Mouse (Mus musculus): ENCODE results near the gene Slc41a1.
"Not testable (repeated sequence)": the region's sequence is repeated elsewhere in the genome, so short reads cannot be mapped to it uniquely, and the experiment has no call there.

Gene Slc41a1

DNA sequence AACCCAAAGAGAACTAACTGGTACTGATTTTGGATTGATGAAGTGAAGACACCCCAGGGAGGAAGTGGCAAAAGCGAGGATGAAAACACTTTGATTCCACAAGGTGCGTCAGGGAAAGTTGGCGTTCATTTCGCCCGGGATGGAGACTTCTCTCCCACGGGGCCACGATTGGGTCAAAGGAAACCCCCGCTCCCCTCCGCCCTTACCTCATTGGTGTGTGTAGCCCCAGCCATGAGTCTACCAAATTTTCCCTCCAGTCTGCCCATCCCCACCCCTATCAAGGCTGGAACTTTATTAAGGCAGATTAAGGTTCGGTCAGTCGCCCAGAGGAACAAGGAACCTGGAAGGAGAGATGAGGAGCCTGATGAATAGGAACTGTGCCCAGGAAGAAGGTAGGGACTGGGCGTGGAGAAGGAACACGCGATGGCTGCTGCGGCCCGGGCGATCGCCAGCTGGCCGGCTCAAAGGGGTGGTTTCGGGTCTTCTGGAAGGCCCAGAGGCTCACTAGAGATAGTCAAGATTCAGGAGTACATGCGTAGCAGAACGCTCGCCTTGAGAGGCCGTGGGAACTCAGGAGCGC lies at the start of gene Slc41a1:
Gene Slc41a1, plus strand, starts transcription at position 287 of the 580 bp plus-strand sequence.
- DNase-seq (ENCODE audit: low spot score), result no peak

DNA sequence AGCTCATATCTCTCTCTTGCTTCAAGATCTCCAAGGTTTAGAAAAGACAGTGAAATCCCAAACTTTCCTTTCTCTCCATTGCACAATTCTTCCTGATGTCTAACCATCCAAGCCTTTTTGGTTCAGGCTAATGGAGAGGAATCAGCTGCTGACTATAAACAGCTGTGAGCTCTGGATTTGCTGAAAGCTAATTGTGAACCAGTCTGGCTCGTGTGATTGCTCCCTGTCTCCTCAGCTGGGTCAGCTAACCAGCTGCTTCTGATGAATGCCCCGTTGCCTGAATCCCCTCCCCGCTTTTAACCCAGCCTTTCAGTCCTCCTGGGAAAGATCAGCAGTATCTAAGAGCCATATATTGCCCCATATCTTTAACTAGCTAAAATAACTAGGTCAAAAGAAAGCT lies 32.7 kb upstream of the Slc41a1 start:
- DNase-seq (ENCODE audit: low spot score), result no peak

DNA sequence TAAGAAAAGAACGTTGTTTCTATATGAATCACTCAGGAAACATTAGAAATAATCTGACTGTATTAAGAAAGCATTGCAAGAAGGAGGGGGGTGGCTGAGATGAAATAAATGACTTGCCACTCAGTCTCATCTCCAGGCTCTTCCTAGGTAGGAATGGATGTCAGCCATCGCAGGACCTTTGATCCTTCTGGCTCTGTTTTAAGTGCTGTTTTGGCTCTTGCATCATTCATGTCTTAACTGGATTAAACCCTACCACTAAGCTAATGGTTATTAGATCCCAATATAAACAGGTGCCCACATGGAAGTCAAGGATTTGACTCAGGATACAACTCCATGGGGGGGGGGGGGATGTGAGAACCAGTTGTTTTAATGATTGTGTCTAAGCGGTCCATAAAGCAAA lies 32.1 kb upstream of the Slc41a1 start:
- DNase-seq (ENCODE audit: low spot score), result no peak

DNA sequence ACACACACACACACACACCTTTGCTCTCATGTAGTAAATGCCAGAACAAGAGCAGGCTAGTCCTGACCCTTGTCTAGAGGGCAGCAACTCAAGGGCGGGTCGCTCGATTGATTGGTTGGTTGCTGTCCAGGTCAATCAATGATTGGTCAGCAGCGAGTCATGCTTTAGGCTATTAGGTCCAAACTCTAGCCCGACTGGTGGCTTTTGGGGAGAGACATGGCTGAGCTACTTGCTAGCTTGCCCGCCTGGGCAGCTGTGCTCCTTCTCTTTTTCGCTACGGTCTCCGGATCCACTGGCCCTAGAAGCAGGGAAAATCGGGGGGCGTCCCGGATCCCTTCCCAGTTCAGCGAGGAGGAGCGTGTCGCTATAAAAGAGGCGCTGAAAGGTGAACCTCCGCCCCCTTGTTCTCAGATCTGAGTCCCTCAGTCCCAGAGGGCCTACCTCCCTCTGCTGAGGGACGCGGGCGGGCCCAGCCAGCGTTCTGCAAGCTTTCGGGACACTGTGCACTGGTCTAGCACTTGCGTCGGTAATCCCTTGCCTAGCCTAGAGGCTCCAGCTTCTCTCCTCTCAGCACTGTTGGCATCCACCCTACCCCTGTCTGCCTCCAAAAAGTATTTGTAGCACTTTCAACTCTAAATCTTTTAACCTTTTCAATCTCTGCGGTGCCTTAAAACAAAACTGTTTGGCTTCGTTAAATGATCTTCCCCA lies 29.9 kb upstream of the Slc41a1 start, which contains the start of gene Pm20d1:
Gene Pm20d1, plus strand, starts transcription at position 180 of the 708 bp plus-strand sequence.
- no peak for DNase-seq (ENCODE audit: low spot score)

DNA sequence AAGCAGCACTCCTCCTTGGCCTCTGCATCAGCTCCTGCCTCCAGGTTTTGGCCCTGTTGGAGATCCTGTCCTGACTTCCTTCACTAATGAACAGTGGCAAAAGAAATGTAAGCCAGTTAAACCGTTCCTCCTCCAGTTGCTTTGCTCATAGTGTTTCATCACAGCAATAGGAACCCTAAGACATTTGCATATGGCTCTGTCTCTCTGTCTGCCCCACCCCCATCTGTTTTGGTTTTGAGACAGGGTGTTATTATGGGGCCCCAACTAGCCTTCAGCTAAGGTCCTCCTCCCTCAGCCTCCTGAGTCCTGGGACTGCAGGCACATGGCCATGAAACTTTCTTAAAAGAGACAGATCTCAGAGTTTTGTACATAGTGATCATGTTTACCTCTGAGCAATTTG lies 27.3 kb upstream of the Slc41a1 start:
- no peak for DNase-seq (ENCODE audit: low spot score)

DNA sequence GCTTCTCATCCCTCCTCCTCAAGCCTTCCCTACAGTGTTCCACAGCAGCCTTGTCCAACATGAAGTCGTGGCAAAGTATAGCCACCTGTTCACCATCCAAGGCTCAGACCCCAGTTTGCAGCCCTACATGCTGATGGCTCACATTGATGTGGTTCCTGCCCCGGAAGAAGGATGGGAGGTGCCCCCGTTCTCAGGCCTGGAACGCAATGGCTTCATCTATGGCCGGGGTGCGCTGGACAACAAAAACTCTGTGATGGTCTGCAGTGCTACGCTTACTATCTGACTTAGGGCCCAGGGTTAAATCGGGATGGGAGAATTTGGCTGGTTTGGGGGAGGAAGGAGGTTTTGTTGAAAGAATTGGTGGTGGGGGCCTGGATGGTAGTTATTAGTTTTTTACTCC lies 26.2 kb upstream of the Slc41a1 start:
- no peak for DNase-seq (ENCODE audit: low spot score)

DNA sequence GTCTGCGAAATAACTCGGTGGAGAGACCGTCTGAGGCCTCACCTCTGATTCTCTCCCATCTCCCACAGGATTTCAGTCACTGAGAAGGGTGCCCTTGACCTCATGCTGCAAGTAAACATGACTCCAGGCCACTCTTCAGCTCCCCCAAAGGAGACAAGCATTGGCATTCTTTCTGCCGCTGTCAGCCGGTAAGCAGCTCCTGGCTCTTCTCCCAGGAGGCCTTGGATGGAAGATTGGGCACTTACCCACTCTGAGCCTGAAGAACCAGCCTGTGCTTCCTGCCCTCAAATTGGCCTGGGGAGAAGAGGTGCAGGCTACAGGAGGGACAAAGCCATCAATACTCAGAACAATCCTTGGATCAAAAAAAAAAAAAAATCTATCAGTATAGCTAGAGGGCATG lies 24.6 kb upstream of the Slc41a1 start:
- DNase-seq (ENCODE audit: low spot score), result no peak

DNA sequence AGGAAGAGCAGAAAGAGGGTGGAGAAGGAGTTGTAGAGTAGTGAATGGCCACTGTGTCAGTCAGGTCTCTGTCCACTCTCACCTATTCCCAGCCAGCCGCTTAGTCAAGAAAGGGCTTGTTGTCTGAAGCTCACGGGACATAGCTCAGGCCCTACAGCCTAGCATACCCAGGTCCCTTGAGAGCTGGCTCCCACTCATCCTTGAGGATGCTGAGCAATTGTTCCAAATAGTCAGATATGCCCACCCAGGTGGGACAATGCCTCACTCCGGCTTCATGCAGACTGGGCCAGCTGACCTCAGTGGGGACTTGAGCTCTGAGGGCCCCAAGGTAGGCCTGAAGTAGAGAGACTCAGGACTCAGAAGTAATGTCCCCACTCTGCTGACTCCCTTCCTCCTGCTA lies 23.1 kb upstream of the Slc41a1 start:
- no peak for DNase-seq (ENCODE audit: low spot score)

DNA sequence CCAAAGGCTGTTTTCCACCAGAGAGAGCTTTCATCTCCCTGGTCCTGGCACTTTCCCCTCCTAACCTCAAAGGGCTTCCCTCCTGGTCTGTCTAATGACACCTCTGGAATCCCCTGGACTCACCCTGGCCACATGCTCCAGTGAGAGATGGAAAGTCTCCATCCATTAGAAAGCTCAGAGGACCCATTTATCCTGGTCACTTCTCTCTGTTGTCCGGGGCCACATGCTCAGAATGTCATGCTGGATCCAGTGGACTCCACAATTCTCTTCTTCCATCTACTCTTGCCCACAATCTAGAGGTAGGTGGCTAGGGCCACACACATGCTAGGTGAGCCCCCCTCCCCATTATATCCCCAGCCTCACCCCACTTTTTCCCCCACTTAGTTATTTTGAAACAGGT lies 18.3 kb upstream of the Slc41a1 start:
- no peak for DNase-seq (ENCODE audit: low spot score)

DNA sequence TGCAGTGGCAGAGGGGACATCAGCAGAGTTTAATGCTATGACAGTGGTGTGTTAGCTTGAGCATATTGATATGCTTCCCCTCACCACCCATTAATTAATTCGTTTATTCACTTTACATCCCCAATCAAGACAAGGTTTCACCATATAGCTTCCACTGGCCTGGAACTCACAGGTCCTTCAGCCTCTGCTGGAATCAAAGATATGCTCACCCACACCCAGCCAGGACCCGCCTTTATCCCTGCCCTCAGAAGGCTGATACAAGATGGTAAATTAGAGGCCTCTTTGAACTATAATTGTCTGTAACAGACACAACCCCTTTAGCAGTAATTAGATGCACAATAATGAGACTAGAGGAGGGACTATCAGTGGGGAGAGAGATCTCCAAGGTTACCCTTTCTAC lies 17.6 kb upstream of the Slc41a1 start:
- DNase-seq (ENCODE audit: low spot score), result no peak

DNA sequence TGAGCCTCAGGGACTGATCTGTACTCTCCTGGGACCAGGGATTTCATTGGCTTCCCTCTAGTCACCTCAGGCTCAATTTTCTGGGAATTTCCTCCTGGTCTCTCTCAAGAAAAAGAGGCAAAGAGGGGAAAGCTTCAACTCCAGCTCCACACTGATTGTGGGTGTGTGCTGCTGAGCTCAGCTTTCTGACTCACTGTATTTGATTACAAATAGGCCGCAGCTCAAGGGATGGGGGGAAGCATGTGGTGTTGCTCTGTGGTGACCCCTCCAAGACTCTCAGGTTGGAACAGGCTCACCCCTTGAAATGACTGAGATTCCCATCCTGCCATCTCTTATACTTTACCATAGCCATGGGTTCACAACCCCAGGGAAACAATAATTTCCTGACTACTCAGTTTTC lies 15.9 kb upstream of the Slc41a1 start:
- DNase-seq (ENCODE audit: low spot score), result no peak

DNA sequence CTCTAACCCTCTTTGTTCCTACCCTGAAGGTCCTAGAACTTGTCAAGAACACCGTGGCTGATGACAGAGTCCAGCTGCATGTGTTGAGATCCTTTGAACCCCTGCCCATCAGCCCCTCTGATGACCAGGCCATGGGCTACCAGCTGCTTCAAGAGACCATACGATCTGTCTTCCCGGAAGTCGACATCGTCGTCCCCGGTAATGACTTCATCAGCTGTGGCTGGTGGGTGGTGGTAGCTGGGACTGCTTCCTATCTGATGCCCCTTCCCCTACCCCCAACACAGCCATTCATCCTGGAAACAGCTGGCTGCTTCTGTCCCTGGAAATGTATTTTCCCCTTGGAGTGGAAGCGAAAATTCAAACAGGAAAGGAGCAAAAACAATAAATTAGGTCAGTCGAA lies 15.3 kb upstream of the Slc41a1 start:
- DNase-seq (ENCODE audit: low spot score), result no peak

DNA sequence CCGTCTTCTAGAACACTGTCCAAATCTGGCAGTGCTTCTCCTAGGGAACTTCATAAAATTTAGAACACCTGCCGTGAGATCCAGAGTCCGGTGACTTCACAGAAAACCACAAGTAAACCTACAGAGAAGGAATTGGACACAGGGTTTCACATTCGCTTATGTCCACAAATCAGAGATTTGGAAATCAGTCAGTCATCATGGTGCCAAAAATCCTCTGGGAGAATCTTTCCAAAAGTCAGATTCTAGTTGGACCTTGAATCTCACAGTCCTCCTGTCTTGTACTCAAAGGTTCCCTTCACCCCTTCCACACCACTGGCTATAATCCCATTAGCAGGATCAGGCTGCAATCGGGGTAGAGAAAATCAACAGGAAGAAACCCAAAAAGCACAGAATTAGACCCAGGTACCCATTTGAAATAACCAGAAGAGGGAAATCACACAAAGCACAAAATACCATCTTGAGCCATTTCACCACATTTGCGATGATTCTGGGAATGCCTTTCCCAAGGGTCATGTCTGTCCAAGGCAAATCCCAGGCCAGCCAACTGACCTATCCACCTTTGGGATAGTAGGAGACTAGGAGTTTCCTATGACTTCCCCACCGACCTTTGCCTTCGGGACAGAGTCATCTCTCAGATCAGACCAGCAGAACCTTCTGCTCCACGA lies 14.5 kb upstream of the Slc41a1 start:
- no peak for DNase-seq (ENCODE audit: low spot score)

DNA sequence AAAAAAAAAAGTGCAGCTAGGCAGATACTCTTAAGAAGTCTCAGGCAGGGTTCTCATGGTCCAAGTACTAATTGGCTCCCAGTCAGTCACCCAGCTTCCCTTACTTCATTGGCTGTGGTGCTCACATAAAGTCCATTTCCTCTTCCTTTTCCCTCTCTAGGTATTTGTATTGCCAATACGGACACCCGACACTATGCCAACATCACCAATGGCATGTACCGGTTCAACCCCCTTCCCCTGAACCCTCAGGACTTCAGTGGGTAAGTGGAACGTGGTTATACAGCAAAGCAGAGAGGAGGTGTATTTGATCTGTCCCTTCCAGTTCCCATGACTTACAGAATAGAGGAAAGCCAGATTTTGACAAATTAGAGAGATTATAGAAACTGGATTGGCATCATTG lies 13.6 kb upstream of the Slc41a1 start:
- no peak for DNase-seq (ENCODE audit: low spot score)

DNA sequence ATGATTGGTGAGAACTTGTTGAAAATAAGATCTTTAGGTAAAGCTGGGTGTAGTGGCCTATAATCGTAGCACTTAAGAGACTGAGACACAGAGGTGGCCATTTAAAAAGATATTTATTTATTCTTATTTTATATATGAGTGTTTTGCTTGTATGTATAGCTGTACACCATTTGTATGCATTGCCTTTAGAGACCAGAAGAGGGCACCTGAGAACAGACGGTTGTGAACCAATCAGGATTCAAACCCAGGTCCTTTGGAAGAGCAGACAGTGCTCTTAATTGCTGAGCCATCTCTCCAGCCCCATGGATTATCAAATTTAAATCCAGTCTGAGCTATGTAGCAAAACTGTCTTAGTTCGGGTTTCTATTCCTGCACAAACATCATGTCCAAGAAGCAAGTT lies 13.1 kb upstream of the Slc41a1 start:
- no peak for DNase-seq (ENCODE audit: low spot score)

DNA sequence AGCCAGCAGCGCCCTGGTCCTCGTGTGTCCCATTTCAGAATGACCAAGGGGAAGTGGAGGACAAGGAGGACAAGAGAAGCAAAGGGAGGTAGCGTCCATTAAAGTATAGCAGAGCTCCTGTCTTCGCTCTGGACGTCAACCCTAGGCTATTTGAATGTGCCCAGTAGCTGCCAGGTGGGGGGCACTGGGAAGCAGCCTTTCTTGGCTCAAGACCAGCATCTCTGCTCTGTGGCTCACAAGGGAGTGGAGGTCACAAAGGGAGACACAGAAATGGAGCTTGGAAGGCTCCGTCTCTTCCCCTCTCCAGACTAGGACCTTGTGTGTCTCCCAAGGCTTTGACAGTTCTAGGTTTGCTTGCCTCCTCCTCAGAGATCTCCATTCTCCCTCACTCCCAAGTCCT lies 10.4 kb upstream of the Slc41a1 start:
- DNase-seq (ENCODE audit: low spot score), result no peak

DNA sequence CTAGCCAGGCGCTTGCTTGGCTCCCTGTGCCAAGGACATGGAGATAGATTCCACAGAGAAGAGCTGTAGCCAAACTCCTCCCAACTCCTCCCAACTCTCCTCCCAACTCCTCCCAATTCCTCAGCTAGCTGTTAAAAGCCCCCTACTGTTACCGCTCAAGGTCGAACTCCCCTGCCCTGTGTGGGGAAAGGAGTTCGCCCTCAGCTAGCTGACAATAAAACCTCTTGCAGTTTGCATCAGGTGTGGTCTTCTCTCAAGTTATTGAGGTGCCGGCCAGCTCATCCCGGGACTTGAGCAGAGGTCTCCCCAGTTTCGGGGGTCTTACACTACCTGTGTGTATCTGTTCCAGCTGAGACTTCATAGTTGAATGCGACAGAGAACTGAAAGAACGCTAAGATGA lies 6.9 kb upstream of the Slc41a1 start:
- DNase-seq (ENCODE audit: low spot score), result not testable (repeated sequence)

DNA sequence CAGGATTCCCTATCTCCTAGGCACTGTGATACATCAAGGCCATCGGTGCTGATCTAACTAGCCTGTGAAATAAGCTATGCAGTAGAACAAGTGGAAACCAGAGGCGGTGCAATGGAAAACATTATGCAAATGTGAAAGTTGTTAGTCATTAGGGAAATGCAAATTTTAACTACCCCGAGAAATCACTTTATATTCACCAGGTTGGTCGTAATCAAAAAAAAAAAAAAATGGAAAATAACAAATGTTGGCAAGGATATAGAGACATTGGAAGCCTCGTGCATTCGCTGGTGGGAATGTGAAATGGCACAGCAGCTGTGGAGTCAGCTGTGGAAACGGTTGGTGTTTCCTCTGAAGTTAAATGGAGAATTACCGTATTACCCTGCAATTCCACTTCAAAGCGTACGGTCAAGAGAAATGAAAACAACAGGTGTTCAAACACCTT lies 6.4 kb upstream of the Slc41a1 start:
- no peak for DNase-seq (ENCODE audit: low spot score)

DNA sequence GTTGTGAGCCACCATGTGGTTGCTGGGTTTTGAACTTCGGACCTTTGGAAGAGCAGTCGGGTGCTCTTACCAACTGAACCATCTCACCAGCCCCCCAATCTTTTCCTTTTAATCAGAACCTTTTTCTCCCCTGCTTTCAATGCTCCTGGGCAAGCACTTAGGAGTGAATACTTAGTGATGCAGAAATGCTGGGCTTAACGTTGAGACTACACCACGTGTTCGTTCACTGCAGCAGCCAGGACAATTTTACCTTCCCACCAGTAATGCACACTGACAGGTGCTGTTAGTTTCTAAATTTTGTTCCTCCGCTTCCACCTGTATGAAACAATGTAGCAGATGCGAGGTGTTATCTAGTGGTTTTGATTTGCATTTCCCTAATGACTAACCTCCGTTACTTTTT lies 5.0 kb upstream of the Slc41a1 start:
- no peak for DNase-seq (ENCODE audit: low spot score)

DNA sequence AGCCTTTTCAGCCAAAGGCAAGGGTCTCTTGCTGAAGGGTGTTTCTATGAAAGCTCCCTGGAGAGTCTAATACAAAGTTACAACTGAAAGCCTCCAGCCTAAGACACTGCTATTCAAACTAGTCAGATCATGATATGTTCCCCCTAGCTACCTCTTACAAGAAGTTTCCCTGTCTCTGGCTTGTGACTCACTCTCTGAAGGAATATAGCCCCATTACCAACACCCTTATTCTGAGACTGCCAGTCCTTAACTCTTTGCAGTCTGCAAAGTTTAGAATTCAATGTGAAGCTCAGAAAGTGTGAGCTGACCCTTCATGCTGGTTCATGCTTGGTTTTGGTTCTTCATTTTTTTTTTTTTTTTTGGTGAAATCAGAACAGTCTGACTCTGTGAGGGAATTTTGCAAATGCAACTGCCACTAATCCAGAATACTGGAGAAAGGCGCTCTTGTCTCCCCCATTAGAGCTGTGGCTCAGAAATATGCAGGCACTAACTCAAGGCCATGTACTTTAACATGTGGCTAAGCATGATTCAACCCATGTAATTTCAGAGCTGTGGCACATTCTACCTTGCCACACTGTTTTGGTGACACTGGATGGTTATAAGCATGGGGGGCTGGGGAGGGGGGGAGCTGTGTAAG lies 4.3 kb upstream of the Slc41a1 start:
- no peak for DNase-seq (ENCODE audit: low spot score)

DNA sequence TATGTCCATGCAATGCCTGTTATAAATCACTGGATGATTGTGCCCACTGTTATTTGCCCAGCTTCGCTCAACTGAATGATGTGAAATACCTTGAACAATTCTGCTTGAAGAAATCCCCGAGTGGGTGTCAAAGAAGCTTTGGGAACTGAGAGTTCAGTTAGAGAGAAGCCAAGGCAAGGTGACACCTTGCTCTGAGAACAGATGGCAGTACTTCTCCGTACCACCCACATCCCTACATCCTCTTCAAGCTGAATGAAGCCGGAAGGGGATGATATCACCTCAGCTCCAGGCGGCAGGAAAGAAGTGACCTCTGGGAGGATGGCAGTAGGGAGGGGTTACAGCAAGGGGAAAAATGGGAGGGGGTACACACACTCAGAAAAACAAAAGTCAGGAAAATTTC lies 3.7 kb upstream of the Slc41a1 start:
- DNase-seq (ENCODE audit: low spot score), result no peak

DNA sequence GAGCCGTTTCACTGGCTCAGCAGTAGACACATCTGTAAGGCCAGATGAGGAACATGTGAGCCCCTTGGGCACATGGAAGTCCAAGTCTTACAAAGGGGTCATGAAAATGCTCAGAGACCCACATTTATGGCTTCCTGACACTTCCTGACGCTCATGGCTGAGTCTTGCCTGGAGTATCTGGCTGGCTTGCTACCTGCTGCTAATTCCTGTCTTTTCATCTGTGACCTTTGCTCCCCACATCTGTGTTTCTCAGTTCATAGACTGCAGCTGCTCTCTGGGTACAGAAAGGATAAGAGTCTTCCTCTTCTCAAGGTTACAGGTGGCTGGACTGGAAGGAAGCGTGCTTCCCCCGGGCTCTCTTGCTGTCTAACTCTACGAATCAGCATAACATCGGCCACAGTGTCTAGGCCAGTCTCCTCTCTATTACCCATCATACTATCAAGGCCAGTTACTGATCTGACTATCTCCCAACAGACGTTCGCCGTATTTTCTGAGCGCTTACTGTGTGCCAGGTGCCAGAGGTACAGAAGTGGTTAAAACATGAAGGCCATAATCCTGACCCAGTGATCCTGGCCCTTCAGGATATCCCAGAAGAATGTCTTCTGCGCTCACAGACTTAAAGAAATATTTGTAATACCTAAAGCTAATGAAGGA lies 2.6 kb upstream of the Slc41a1 start:
- DNase-seq (ENCODE audit: low spot score), result no peak

Data from c-Kit-positive CD71-positive TER-119-positive erythroid progenitor cells, embryonic 14.5 days (primary cell).